Mouse (Mus musculus): Measurements from ENCODE around the gene Timp1.

DNA sequence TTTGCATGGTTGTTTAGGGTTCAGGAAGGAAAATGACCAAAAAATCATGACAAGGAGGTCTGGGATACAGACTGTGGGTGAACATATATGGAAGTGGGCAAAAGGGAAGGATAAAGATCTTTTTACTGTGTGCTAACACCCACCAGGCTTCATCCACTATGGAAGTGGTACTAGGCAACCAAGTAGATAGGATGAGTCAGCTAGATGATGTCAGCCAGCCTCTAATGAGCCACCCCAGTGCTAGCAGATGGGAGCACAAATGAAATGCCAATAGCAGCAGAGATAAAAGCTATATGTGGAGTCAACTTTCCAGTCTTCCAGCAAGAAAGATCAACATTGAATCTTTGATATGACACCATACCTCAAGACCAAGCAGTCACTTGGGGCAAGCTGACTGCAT lies 45.1 kb downstream of the Timp1 start:
- no peak for TF ChIP-seq CTCF (conservative IDR thresholded peaks at IDR 0.05; ENCODE audit: insufficient read depth, insufficient read length, low read depth, low read length)
- TF ChIP-seq POLR2A (IDR thresholded peaks at IDR 0.05; ENCODE audit: low read depth, low read length): no peak

Measured in kidney, adult 2 months (tissue).